Mouse (Mus musculus): ENCODE data around the gene Adcy7. TPM values are rescaled to one million over a fixed set of nuclear protein-coding genes. Genes with fewer than 3 reads are reported as not detected.

The Adcy7 gene
- total RNA-seq, 1 experiment from 2014 or later = 107 TPM

DNA sequence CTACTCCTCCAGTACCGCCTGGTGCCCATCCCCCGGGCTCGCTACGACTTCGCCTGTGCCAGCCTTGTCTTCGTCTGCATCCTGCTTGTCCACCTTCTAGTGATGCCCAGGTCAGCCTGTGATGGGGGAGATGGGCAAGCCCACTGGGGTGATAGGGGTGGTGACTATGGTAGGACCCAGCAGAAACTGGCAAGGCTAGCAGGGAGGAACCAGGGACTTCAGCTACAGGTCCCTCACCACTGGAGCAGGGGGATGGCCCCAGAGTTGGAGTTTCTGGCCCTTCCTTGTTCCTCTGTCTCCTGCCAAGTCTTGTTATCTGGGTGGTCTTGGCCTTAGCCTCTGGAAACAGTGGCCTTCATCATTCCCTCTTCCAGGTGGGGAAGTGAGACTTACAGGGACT, 47.9 kb downstream of the Adcy7 start:
- ATAC-seq (ENCODE audit: extremely low read depth, insufficient number of reproducible peaks, low FRiP score, poor library complexity, severe bottlenecking) = no peak

- no peak for ATAC-seq (ENCODE audit: extremely low read depth, insufficient number of reproducible peaks, low FRiP score, poor library complexity, severe bottlenecking)
Measured at GRCm38 (mm10) chr8:88321387-88321786, 49.2 kb downstream of the Adcy7 start.

- ATAC-seq (ENCODE audit: extremely low read depth, insufficient number of reproducible peaks, low FRiP score, poor library complexity, severe bottlenecking) = no peak
Measured at GRCm38 (mm10) chr8:88323523-88323922, 51.3 kb downstream of the Adcy7 start.

- no peak for ATAC-seq (ENCODE audit: extremely low read depth, insufficient number of reproducible peaks, low FRiP score, poor library complexity, severe bottlenecking)
Measured at GRCm38 (mm10) chr8:88324760-88325159, 52.6 kb downstream of the Adcy7 start.

DNA sequence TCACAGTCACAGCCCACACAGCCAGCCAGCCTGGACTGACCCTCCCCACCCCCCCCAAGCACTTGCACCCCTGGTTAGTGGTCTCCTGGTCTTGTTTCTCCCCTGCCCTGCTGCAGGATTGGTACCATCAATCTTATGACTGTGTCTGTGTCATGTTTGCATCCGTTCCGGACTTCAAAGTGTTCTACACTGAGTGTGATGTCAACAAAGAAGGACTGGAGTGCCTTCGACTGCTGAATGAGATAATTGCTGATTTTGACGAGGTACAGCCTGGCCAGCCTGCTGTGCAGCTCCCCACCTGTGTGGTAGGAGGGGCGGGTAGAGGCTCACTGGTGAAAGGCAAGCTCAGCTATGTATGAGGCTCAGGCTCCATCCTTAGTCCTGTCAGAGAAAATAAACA, 53.0 kb downstream of the Adcy7 start:
- ATAC-seq (ENCODE audit: extremely low read depth, insufficient number of reproducible peaks, low FRiP score, poor library complexity, severe bottlenecking) = no peak

GRCm38 (mm10) chr8:88325795-88326194, 53.6 kb downstream of the Adcy7 start:
- ATAC-seq (ENCODE audit: extremely low read depth, insufficient number of reproducible peaks, low FRiP score, poor library complexity, severe bottlenecking) = no peak

- no peak for ATAC-seq (ENCODE audit: extremely low read depth, insufficient number of reproducible peaks, low FRiP score, poor library complexity, severe bottlenecking)
Measured at GRCm38 (mm10) chr8:88326328-88326727, 54.1 kb downstream of the Adcy7 start.

GRCm38 (mm10) chr8:88328689-88329088, 56.5 kb downstream of the Adcy7 start:
- ATAC-seq (ENCODE audit: extremely low read depth, insufficient number of reproducible peaks, low FRiP score, poor library complexity, severe bottlenecking) = no peak

GRCm38 (mm10) chr8:88330816-88331215, 58.6 kb downstream of the Adcy7 start:
- ATAC-seq (ENCODE audit: extremely low read depth, insufficient number of reproducible peaks, low FRiP score, poor library complexity, severe bottlenecking) = no peak

DNA sequence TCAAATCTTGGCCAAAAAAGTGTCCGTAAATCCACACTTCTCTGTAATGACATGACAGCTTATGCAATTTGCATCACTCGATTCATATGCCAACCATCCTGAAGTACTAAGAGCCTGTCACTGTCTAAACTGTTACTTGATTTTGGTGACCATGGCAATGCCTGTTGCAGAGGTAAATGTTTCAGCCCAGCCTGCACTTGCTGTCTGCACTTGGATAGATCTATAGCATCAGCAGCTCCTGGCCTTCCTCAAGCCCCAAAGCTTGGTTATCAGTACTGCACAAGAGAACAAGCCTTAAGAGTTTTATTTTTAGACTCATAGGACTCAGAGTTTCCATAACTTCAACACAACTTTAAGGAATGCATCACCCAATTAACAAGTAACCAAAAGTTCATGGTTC, 62.2 kb downstream of the Adcy7 start:
- no peak for ATAC-seq (ENCODE audit: extremely low read depth, insufficient number of reproducible peaks, low FRiP score, poor library complexity, severe bottlenecking)

- ATAC-seq (ENCODE audit: extremely low read depth, insufficient number of reproducible peaks, low FRiP score, poor library complexity, severe bottlenecking) = no peak
Measured at GRCm38 (mm10) chr8:88334975-88335374, 62.8 kb downstream of the Adcy7 start.

DNA sequence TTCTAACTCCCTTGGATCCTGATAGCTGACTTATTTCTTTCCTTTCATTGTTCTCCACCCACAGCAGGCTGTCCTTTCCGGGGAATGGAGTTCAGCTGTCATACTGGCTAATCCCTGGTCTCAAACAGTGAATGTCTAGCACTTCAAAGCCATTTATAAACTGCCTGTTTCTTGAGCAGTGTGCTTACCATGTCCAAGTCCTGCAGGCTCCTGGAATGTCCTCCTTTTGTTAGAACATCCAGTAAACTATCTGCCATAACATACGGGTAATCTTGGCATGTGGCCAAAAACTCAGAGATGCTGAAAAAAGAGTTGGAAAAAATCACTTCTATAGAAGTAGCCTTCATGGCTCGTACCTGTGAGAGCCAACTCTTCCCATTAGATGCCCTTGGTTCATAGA, 67.0 kb downstream of the Adcy7 start:
- no peak for ATAC-seq (ENCODE audit: extremely low read depth, insufficient number of reproducible peaks, low FRiP score, poor library complexity, severe bottlenecking)

DNA sequence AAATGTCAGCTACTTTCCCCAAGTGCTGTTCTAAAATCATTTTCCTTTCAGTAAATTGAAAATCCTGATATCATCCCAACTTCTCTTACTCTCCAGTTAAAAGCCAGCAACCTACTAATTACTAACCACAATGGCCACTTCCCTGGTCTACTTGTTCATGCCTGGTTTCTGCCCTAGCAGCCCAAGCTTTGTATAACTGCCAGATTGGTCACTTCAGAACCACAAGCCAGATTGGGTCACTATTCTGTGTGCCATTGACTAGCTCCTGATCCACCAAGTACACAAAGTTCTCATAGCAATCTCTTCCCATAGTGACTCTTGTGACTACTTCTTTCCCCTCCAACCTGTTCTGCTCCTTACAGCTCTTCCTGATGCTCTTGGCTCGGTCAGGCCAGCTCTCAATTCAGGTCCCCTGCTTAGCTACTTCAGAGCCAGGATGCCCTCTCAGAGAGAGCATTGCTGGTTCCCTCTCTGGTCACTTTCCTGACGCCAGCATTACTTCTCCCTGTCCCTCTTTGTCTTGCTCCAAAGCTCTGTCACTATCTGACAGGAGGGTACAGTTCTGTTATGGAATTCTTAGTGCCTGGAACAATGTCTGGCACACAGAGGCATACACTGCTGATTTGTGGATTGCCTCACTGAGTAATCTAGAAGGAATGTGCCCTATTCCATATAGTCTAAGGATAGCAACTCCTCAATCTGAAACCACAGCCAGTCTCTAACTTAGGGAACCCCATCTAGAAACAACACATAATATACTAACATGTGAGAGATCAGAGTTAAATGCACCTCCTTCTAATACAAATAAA, 67.9 kb downstream of the Adcy7 start:
- no peak for ATAC-seq (ENCODE audit: extremely low read depth, insufficient number of reproducible peaks, low FRiP score, poor library complexity, severe bottlenecking)

- no peak for ATAC-seq (ENCODE audit: extremely low read depth, insufficient number of reproducible peaks, low FRiP score, poor library complexity, severe bottlenecking)
Measured at GRCm38 (mm10) chr8:88342026-88342425, 69.8 kb downstream of the Adcy7 start.

DNA sequence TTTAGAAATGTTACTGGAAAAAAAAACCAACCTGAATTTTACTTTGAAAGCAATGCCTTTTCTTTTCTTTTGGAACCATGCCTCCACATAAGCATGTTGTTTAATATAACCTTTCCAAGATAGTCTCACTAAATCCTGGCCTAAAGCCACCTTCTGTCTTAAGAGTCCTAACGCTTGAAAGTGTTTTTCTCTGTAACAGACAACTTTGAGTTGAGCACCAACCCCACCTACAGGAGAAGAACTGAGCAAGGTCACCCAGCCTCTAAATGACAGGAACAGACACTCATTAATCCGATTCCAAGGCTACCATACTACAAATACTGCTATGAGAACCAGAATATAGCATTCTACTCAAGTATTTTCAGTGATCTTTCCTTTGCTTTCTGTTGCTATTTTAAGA, 76.8 kb downstream of the Adcy7 start:
- ATAC-seq (ENCODE audit: extremely low read depth, insufficient number of reproducible peaks, low FRiP score, poor library complexity, severe bottlenecking) = no peak

DNA sequence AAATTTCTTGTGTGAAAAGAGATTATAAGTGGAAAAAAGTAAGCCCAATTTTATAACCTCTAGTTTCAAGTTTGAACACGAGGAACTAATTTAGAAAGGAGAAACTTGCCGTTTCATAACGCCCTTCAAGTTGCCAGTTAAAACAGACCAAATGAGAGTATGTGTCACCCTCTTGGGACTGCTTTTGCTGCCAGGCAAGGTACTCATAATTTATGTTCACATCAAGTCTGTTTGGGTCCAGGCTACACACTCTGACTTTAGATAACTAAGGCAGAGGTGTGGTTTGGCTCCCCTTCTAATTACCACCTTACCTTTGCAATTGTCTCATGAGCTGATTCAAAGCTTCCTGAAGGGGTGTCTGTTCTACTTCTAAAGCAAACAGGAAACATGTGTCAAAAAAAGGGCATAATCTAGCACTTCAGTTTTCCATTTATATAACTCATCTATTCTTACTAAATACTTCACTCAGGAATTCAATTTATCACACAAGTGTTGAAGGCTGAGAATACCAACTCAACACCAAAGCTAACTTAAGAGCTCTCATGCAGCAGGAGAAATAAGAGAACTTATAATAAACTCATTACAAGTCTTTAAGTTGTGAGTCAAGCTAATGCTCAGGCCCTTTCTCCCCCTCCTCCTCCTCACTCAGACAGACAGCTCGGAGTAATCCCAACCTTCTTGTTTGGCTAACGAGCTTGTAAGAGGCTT, 85.2 kb downstream of the Adcy7 start:
- ATAC-seq (ENCODE audit: extremely low read depth, insufficient number of reproducible peaks, low FRiP score, poor library complexity, severe bottlenecking) = no peak

- no peak for ATAC-seq (ENCODE audit: extremely low read depth, insufficient number of reproducible peaks, low FRiP score, poor library complexity, severe bottlenecking)
Measured at GRCm38 (mm10) chr8:88357946-88358345, 85.7 kb downstream of the Adcy7 start.

DNA sequence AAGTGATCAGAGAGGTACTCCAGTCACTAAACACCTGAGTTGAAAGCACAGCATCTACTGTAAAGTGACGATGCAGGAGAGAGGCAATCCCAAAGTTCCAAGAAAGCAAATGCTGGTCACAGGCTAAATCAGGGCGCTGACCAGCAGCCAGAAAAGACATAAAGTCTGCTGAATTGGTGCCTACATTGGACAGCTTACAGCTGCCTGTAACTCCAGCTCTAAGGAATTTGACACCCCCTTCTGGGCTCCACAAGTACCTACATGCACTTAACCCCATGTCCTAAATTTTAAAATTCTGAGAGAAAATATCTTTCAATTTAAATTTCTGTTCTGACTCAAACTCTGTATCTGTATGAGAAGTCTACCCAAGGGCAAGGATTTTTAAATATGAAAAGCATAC, 87.8 kb downstream of the Adcy7 start:
- ATAC-seq (ENCODE audit: extremely low read depth, insufficient number of reproducible peaks, low FRiP score, poor library complexity, severe bottlenecking) = no peak

- no peak for ATAC-seq (ENCODE audit: extremely low read depth, insufficient number of reproducible peaks, low FRiP score, poor library complexity, severe bottlenecking)
Measured at GRCm38 (mm10) chr8:88361044-88361707, 89.0 kb downstream of the Adcy7 start.
